Mouse (Mus musculus) kidney, embryonic 16.5 days (tissue): ENCODE measurements around the gene Triobp. TPM values are rescaled to one million over a fixed set of nuclear protein-coding genes. Genes with fewer than 3 reads are reported as not detected.
A peak's percentile ranks its signal among the peaks of the same experiment; 100 is the strongest.
"Not testable (repeated sequence)": the region's sequence is repeated elsewhere in the genome, so short reads cannot be mapped to it uniquely, and the experiment has no call there.

Experiments used
- ATAC-seq: fragments of 200-750 bp; cut with Nextera tagmentation; 2 replicates; pipeline ENCODE4 v1.8.0; 2017; ENCODE audit warnings: moderate TSS enrichment; ENCODE audit not compliant: low FRiP score, low TSS enrichment
- H3K27ac ChIP-seq: fragments of 300-500 bp; sonication (generic); 2 replicates; pipeline ENCODE4 v1.5.1; 2014; ENCODE audit warnings: low read length
- H3K27me3 ChIP-seq: fragments of 300-500 bp; sonication (generic); 2 replicates; pipeline ENCODE4 v1.6.1; 2014; ENCODE audit warnings: low read length, control low read depth, mixed read lengths; ENCODE audit not compliant: insufficient read depth
- H3K36me3 ChIP-seq: fragments of 300-500 bp; sonication (generic); 2 replicates; pipeline ENCODE4 v1.6.1; 2014; ENCODE audit warnings: low read length, control low read depth, mixed read lengths; ENCODE audit not compliant: insufficient read depth
- H3K4me1 ChIP-seq: fragments of 300-500 bp; sonication (generic); 2 replicates; pipeline ENCODE4 v1.6.1; 2014; ENCODE audit warnings: low read length, control low read depth, mixed read lengths; ENCODE audit not compliant: insufficient read depth
- H3K4me2 ChIP-seq: fragments of 300-500 bp; sonication (generic); replicated peaks from 2 replicates; pipeline ENCODE4 v1.6.1; 2014; ENCODE audit warnings: low read depth, low read length
- H3K4me3 ChIP-seq: fragments of 300-500 bp; sonication (generic); 2 replicates; pipeline ENCODE4 v1.5.1; 2014; ENCODE audit warnings: mild to moderate bottlenecking, low read length
- H3K9ac ChIP-seq: fragments of 300-500 bp; sonication (generic); replicated peaks from 2 replicates; pipeline ENCODE4 v1.6.1; 2014; ENCODE audit warnings: low read length
- H3K9me3 ChIP-seq: fragments of 300-500 bp; sonication (generic); 2 replicates; pipeline ENCODE4 v1.6.1; 2016; ENCODE audit warnings: low read length, control low read depth
- WGBS: fragments of 180-500 bp; shearing (Covaris S2); extraction: QIAGEN DNeasy Blood & Tissue Kit; methylation state at CpG from one replicate; pipeline ENCODE4 v1.1.7; 2014; 5-methylcytosine and 5-hydroxymethylcytosine counted together
- polyA plus RNA-seq: library from polyadenylated mRNA; unstranded; fragments of >200 nt; fragmentation: Nextera tagmentation; extraction: Ambion mirVana; gene quantifications from 2 replicates; pipeline ENCODE4 v1.2.1, GENCODE M21; 2015

The Triobp gene
- polyA plus RNA-seq, 1 experiment from 2014 or later, result 67.3 TPM

DNA sequence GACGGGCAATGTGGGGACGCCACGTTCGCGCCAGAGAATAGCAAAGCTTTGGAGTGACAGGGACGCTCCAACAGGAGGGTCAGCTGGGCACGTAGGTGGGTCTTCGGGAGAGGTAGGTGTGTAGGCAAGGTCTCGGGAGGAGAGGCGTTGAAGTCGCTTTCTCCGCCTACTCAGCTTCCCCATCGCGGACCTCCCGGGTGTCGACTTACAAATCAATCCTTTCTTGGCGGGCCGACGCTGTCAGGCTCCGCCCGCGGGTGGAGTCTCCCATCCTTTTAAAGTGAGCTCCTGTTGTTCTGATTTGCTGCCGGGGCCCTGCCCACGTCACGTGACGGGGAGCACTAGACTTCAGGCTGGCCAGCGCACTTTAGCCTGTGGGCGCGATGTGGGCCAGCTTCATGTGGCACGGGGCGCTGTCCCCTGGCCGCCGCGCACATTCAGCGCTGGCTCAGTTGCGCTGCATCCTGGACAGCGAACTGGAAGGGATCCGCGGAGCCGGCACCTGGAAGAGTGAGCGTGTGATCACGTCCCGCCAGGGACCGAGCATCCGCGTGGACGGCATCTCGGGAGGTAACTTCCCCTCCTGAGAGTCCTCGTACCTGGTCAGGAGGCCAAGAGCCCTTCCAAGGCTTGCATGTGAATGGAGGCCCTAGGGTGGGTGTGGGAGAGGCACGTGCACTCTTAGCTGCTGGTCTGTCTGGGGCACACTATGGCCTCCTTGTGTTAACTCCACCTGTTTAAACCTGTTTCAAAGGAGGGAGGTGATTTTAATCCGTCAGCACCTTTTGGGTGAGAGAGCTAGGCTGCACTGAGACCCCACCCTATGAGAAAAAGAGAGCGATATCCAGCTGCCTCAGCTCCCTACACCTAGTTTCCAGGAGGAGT is 83.3 kb downstream of the Triobp start:
- peak overlapping the region; percentile 79 for H3K4me3 ChIP-seq
- H3K27me3 ChIP-seq, result no peaks in the 10 kb centered on the region
- under 1% methylated on average over 52 of the region's 52 CpGs for WGBS
- peak; percentile 86 for ATAC-seq
- peak overlapping the region; percentile 97 for H3K4me2 ChIP-seq
- H3K36me3 ChIP-seq, result peaks cover 4% of the 10 kb centered on the region; the same call in 1 of the 2 replicates
- peaks cover 35% of the 10 kb centered on the region for H3K4me1 ChIP-seq
- peak overlapping the region; percentile 100 for H3K9ac ChIP-seq
- H3K27ac ChIP-seq, result peak overlapping the region; percentile 98
- H3K9me3 ChIP-seq, result no peaks in the 10 kb centered on the region

DNA sequence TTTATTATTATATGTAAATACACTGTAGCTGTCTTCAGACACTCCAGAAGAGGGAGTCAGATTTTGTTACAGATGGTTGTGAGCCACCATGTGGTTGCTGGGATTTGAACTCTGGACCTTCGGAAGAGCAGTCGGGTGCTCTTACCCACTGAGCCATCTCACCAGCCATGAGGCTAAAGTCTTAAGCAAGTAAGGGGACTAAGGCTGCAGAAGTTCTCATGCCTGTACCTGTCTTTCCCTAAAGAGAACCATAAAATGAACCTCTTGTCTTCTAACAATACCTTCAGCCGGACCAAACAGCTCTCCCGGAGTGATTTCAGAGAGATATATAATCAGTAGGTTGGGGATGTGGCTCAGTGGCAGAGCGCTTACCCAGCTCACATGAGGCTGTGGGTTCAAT is 84.4 kb downstream of the Triobp start:
- H3K9me3 ChIP-seq, H3K27me3 ChIP-seq, H3K4me3 ChIP-seq, H3K4me2 ChIP-seq, H3K27ac ChIP-seq, ATAC-seq, H3K9ac ChIP-seq: not testable (repeated sequence)
- Histone ChIP-seq H3K4me1 (peaks cover 25% of the 10 kb centered on the region), H3K36me3 (peaks cover 12% of the 10 kb centered on the region)
- WGBS, result 88% methylated on average over 5 of the region's 5 CpGs

DNA sequence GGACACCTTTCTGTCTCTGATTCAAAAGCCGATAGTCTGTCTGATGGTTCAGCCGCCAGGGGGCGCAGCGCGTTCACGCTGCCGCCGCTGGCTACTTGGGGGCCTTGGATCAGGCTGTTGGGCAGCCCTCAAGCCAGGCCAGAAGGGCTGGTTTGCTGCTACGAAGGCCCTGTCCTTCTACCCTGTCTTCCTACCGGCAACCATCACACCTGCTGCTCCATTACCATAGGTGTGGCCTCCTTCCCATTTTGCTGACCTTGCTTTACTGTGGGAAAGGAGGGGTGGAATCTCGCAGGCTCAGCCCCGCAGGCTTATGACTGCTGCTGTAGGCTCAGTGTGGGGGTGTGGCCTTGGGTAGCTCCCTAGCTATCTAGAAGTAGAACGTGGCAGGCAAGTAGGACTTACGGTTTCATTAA is 90.4 kb downstream of the Triobp start:
- peaks cover 15% of the 10 kb centered on the region for H3K36me3 ChIP-seq
- peaks cover 20% of the 10 kb centered on the region for H3K27me3 ChIP-seq
- ATAC-seq, result 0 out of 2 replicates have a peak, but pooled peaks have one; percentile 16
- H3K27ac ChIP-seq, result no peak overlapping the region
- H3K4me2 ChIP-seq, result no peak overlapping the region
- H3K9ac ChIP-seq, result no peak overlapping the region
- H3K4me1 ChIP-seq, result peaks cover 14% of the 10 kb centered on the region; the same call in 1 of the 2 replicates
- no peak overlapping the region for H3K4me3 ChIP-seq
- WGBS, result 11% methylated on average over 14 of the region's 14 CpGs
- no peaks in the 10 kb centered on the region for H3K9me3 ChIP-seq

DNA sequence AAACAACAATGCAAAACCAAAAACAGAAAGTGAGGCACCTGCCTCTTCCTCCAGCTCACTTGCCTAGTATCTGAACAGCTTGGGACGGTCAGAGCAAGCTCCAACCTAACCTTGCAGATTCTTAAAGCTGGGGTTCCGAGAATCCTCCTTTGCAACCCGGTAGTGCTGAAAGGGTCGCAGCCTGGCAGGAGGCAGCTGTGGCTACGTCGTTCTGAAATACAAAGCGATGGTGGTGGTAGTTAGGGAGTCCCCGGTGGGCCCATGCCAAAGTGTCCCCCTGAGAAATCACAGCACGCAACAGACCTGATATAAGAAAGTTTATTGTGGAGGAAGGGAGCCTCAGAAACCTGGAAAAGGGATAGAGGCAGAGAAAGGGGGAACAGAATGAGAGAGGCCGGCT is 90.8 kb downstream of the Triobp start:
- no peak overlapping the region for H3K9ac ChIP-seq
- H3K4me2 ChIP-seq, result no peak overlapping the region
- H3K9me3 ChIP-seq, result no peaks in the 10 kb centered on the region
- no peak overlapping the region for H3K4me3 ChIP-seq
- ATAC-seq, result no peak
- H3K27me3 ChIP-seq, result peaks cover 22% of the 10 kb centered on the region
- H3K4me1 ChIP-seq, result peaks cover 14% of the 10 kb centered on the region; the same call in 1 of the 2 replicates
- 74% methylated on average over 10 of the region's 10 CpGs for WGBS
- peaks cover 15% of the 10 kb centered on the region for H3K36me3 ChIP-seq
- no peak overlapping the region for H3K27ac ChIP-seq

DNA sequence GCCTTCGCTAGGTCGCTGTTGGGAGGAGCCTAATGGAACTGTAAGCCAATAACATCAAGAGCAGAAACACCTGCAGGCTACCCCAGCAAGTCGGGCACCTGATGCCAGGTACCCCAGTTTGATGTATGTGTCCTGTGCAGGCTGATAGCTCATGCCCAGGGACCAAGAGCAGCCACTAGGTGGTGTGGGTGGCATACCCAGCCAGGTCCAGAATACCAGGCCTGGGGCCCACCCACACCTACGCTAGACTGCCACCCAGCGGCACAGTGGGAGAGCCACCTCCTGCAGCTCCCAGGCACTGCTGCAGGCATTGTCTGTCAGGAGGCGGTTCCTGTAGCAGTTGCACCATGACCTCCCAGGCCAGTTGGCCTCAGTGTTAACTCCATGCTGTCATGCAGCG is 91.3 kb downstream of the Triobp start:
- H3K36me3 ChIP-seq, result peaks cover 15% of the 10 kb centered on the region
- peak; percentile 69 for ATAC-seq
- H3K27me3 ChIP-seq, result peaks cover 27% of the 10 kb centered on the region
- peaks cover 14% of the 10 kb centered on the region; the same call in 1 of the 2 replicates for H3K4me1 ChIP-seq
- no peaks in the 10 kb centered on the region for H3K9me3 ChIP-seq
- no peak overlapping the region for H3K9ac ChIP-seq
- WGBS, result 11% methylated on average over 7 of the region's 7 CpGs
- H3K4me2 ChIP-seq, result no peak overlapping the region
- H3K27ac ChIP-seq, result no peak overlapping the region
- H3K4me3 ChIP-seq, result no peak overlapping the region

DNA sequence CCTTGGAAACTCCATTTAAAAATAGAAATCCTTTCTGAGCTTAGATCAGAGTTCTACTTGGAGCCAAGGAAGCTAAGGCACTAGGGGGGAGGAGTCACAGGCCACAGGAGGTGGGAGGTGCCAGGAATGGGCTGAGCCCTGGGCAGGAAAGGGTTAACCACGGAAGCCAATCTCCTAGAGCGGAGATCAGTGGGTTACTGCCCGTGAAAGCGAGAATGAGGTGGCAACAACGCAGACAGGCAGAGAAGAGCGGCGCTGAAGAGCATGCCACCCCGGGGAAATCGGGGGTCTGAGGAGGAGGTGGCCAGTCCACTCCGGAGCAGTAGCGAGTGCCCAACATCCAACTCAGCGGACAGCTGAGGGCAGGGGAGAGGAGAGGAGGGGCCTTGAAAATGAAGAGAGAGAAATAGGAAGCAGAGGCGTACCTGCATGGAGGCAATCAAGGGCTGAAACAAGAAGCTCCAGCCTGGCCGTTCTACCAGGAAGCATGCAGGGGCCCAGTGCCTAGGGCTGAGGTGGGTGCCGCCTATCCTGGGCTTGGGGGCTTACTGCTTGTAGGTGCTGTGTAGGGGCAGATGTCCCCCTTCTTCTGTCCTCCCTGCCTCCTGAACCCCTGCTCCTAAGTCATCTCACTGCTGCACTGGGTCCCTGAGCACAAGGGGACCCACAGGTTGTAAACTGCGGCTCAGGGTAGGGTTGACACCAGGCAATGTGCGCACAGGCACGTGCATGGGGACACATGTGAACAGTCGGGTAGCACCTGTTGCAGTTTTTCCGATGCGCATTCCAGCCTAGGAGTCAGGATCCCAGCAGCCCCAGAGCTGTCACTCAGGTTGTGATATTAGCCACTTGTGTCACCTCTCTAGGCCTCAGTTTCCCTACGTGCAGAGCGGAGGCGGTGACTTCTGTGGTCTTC is 93.2 kb downstream of the Triobp start:
- H3K9me3 ChIP-seq, result no peaks in the 10 kb centered on the region
- H3K27me3 ChIP-seq, result peaks cover 27% of the 10 kb centered on the region
- WGBS, result 15% methylated on average over 24 of the region's 24 CpGs
- peak; percentile 10; the same call in 1 of the 2 replicates for ATAC-seq
- H3K4me2 ChIP-seq, result peak overlapping the region; percentile 47
- no peak overlapping the region for H3K27ac ChIP-seq
- no peak overlapping the region for H3K9ac ChIP-seq
- H3K4me3 ChIP-seq, result peak overlapping the region; percentile 29
- peaks cover 11% of the 10 kb centered on the region; the same call in 1 of the 2 replicates for H3K36me3 ChIP-seq
- H3K4me1 ChIP-seq, result peaks cover 24% of the 10 kb centered on the region

DNA sequence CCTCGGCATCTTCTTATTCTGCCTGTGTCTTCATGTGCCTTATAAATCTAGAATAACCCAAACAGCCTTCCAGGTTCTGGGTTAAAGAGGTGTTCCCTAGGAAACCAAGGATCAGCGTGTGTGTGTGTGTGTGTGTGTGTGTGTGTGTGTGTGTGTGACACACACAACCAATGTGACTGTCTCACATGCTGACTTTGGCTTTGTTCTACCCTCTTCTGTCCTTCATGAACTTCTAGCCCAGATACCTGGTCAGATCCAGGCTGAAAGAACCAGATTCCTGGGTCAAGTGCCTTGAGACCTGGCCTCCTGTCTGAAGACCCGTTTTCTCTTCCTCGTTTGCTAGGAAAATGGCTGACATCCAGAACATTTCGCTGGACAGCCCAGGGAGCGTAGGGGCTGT is 94.1 kb downstream of the Triobp start, which contains the start of gene Galr3:
TSS of gene Galr3 (plus strand) at position 301 of the 400 bp plus-strand sequence.
- no peak for ATAC-seq
- Histone ChIP-seq H3K4me3 (peak within 1 kb of the TSS; percentile 57), H3K27me3 (peaks cover 27% of the 10 kb centered on the region), H3K27ac (no peak within 1 kb of the TSS), H3K36me3 (peaks cover 5% of the 10 kb centered on the region; the same call in 1 of the 2 replicates), H3K9me3 (no peaks in the 10 kb centered on the region), H3K4me2 (peak within 1 kb of the TSS; percentile 98), H3K4me1 (peaks cover 24% of the 10 kb centered on the region), H3K9ac (peak within 1 kb of the TSS; percentile 67)
- 67% methylated on average over 6 of the region's 6 CpGs for WGBS

DNA sequence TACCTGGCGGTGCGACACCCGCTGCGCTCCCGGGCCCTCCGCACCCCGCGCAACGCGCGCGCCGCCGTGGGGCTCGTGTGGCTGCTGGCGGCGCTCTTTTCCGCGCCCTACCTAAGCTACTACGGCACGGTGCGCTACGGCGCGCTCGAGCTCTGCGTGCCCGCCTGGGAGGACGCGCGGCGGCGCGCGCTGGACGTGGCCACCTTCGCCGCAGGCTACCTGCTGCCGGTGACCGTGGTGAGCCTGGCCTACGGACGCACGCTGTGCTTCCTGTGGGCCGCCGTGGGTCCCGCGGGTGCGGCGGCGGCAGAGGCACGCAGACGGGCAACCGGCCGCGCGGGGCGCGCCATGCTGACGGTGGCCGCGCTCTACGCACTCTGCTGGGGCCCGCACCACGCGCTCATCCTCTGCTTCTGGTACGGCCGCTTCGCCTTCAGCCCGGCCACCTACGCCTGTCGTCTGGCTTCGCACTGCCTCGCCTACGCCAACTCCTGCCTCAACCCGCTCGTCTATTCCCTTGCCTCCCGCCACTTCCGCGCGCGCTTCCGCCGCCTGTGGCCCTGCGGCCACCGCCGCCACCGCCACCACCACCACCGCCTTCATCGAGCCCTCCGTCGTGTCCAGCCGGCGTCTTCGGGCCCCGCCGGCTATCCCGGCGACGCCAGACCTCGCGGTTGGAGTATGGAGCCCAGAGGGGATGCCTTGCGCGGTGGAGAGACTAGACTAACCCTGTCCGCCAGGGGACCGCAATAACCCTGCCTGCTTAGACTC is 95.4 kb downstream of the Triobp start:
- H3K36me3 ChIP-seq, result no peaks in the 10 kb centered on the region
- H3K4me3 ChIP-seq, result peak overlapping the region; percentile 57
- ATAC-seq, result 0 out of 2 replicates have a peak, but pooled peaks have one; percentile 1
- peak overlapping the region; percentile 98 for H3K4me2 ChIP-seq
- H3K4me1 ChIP-seq, result peaks cover 23% of the 10 kb centered on the region
- under 1% methylated on average over 93 of the region's 105 CpGs for WGBS
- H3K9me3 ChIP-seq, result no peaks in the 10 kb centered on the region
- H3K27ac ChIP-seq, result no peak overlapping the region
- H3K27me3 ChIP-seq, result peaks cover 27% of the 10 kb centered on the region
- peak overlapping the region; percentile 67 for H3K9ac ChIP-seq

DNA sequence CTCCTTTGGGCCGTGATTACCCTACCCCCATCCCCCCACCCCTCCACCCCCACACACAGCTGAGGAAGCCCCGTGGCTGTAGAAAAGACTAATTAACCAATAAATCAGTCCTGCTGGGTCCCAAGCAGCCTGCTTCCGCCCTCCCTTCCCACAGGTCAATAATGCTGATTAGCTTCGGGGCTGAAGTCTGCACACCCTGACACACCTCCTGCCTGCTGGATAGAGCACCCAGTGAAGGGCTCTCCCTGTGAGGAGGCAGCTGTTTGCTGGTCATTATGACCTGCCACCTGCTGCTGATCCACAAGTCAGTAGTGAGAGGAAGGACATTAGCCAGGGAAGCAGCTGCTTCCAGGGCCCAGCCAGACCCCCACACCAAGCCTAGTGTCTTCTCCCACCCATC is 97.3 kb downstream of the Triobp start:
- H3K27ac ChIP-seq, result no peak overlapping the region

More for the DNA sequence above, 97.3 kb downstream of the Triobp start:
- H3K4me2 ChIP-seq, result no peak overlapping the region
- H3K4me3 ChIP-seq, result no peak overlapping the region
- 2% methylated on average over 4 of the region's 4 CpGs for WGBS
- H3K27me3 ChIP-seq, result peaks cover 27% of the 10 kb centered on the region
- H3K4me1 ChIP-seq, result peaks cover 17% of the 10 kb centered on the region
- no peak for ATAC-seq
- no peaks in the 10 kb centered on the region for H3K36me3 ChIP-seq
- no peaks in the 10 kb centered on the region for H3K9me3 ChIP-seq
- 0 out of 2 replicates have a peak overlapping the region, but pooled peaks have one; percentile 1 for H3K9ac ChIP-seq
